Mouse (Mus musculus): ENCODE results near the gene Hsd17b14. TPM values are rescaled to one million over a fixed set of nuclear protein-coding genes. Genes with fewer than 3 reads are reported as not detected.

Hsd17b14 gene
- polyA plus RNA-seq, 1 experiment from 2014 or later, result 0.73 TPM

GRCm38 (mm10) chr7:45550821-45551511 lies 3.7 kb upstream of the Hsd17b14 start:
- Histone ChIP-seq H3K4me2 (replicated peaks; ENCODE audit: low read depth) (no peak overlapping the region), H3K9me3 (ENCODE audit: control insufficient read depth) (no peaks in the 10 kb centered on the region), H3K27me3 (replicated peaks; ENCODE audit: control insufficient read depth, insufficient read depth, low read length) (no peaks in the 10 kb centered on the region), H3K4me3 (ENCODE audit: low read depth, low read length) (no peak overlapping the region), H3K36me3 (ENCODE audit: control insufficient read depth, insufficient read depth) (no peaks in the 10 kb centered on the region), H3K27ac (ENCODE audit: low read depth, low read length) (no peak overlapping the region), H3K9ac (ENCODE audit: low read depth, low read length) (no peak overlapping the region), H3K4me1 (replicated peaks; ENCODE audit: control insufficient read depth, insufficient read depth, low read length) (no peaks in the 10 kb centered on the region)
- WGBS, result 72% methylated on average over 11 of the region's 11 CpGs
- no peak for TF ChIP-seq CTCF (IDR thresholded peaks at IDR 0.05; ENCODE audit: low read depth)
- no peak for ATAC-seq

DNA sequence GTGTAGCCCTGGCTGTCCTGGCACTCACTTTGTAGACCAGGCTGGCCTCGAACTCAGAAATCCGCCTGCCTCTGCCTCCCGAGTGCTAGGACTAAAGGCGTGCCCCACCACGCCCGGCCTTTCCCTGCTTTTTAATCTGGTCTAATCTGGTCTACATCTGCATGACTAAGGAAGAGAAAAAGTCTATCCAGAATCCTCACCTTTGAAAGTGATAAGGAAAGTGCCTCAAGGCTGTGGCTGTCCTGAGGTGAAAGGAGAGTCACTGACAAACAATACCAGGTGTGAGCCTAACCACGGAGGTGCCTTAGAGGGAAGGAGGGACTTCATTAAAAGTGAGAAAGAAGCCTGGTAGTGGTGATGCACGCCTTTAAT lies 3.2 kb upstream of the Hsd17b14 start:
- Histone ChIP-seq H3K36me3 (ENCODE audit: control insufficient read depth, insufficient read depth) (no peaks in the 10 kb centered on the region), H3K9me3 (ENCODE audit: control insufficient read depth) (no peaks in the 10 kb centered on the region), H3K27me3 (replicated peaks; ENCODE audit: control insufficient read depth, insufficient read depth, low read length) (no peaks in the 10 kb centered on the region), H3K4me2 (replicated peaks; ENCODE audit: low read depth) (no peak overlapping the region), H3K4me3 (ENCODE audit: low read depth, low read length) (no peak overlapping the region), H3K4me1 (replicated peaks; ENCODE audit: control insufficient read depth, insufficient read depth, low read length) (no peaks in the 10 kb centered on the region), H3K9ac (ENCODE audit: low read depth, low read length) (no peak overlapping the region), H3K27ac (ENCODE audit: low read depth, low read length) (no peak overlapping the region)
- 80% methylated on average over 8 of the region's 8 CpGs for WGBS
- ATAC-seq, result no peak
- TF ChIP-seq CTCF (IDR thresholded peaks at IDR 0.05; ENCODE audit: low read depth), result no peak

- H3K4me2 ChIP-seq (replicated peaks; ENCODE audit: low read depth), result no peak overlapping the region
- H3K4me1 ChIP-seq (replicated peaks; ENCODE audit: control insufficient read depth, insufficient read depth, low read length), result no peaks in the 10 kb centered on the region
- ATAC-seq, result no peak
- H3K4me3 ChIP-seq (ENCODE audit: low read depth, low read length), result no peak overlapping the region
- H3K9me3 ChIP-seq (ENCODE audit: control insufficient read depth), result no peaks in the 10 kb centered on the region
- H3K27ac ChIP-seq (ENCODE audit: low read depth, low read length), result no peak overlapping the region
- no peak for TF ChIP-seq CTCF (IDR thresholded peaks at IDR 0.05; ENCODE audit: low read depth)
- no peaks in the 10 kb centered on the region for H3K36me3 ChIP-seq (ENCODE audit: control insufficient read depth, insufficient read depth)
- H3K9ac ChIP-seq (ENCODE audit: low read depth, low read length), result no peak overlapping the region
- 68% methylated on average over 8 of the region's 8 CpGs for WGBS
- H3K27me3 ChIP-seq (replicated peaks; ENCODE audit: control insufficient read depth, insufficient read depth, low read length), result no peaks in the 10 kb centered on the region
Measured at GRCm38 (mm10) chr7:45553519-45553918, 1.2 kb upstream of the Hsd17b14 start.

DNA sequence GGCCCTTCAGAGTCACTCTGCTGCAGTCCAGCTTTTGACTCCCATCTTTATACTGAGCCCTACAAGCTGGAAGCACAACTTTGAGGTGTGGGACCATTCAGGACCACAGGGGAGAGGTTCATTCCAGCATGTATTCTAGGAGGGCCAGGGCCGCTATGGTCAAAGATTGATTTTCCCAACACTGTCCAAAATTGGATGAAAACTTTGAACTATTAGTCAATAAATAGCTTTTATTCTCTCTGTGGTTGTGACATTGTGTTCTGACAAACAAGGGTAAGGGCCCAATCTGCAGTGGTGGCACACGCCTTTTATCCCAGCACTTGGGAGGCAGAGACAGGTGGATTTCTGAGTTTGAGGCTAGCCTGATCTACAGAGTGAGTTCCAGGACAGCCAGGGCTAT lies 703 bp upstream of the Hsd17b14 start:
- no peak for TF ChIP-seq CTCF (IDR thresholded peaks at IDR 0.05; ENCODE audit: low read depth)
- no peaks in the 10 kb centered on the region for H3K9me3 ChIP-seq (ENCODE audit: control insufficient read depth)
- no peak for ATAC-seq
- H3K36me3 ChIP-seq (ENCODE audit: control insufficient read depth, insufficient read depth), result no peaks in the 10 kb centered on the region
- H3K27ac ChIP-seq (ENCODE audit: low read depth, low read length), result no peak overlapping the region
- 89% methylated on average over 2 of the region's 2 CpGs for WGBS
- no peak overlapping the region for H3K4me3 ChIP-seq (ENCODE audit: low read depth, low read length)
- no peak overlapping the region for H3K9ac ChIP-seq (ENCODE audit: low read depth, low read length)
- no peaks in the 10 kb centered on the region for H3K4me1 ChIP-seq (replicated peaks; ENCODE audit: control insufficient read depth, insufficient read depth, low read length)
- no peaks in the 10 kb centered on the region for H3K27me3 ChIP-seq (replicated peaks; ENCODE audit: control insufficient read depth, insufficient read depth, low read length)
- H3K4me2 ChIP-seq (replicated peaks; ENCODE audit: low read depth), result no peak overlapping the region

DNA sequence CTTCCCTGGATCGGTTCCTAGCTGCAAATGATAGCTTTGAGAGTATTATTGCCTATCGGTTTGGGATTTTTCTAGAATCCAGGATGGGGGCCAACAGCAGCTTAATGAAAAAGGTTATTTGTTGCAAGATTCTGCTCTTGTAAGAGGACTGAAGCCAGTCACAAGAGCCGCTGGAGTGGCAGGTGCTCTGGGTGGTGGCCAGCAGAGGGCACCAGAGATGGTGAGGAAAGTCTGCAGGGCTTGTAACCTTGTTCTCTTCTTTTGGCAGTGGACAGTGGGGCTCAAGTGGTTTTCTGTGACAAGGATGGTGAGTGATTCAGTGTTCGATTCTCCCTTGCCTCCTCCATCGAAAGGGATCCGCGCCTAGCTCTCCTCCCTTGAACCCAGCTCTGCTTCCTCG lies 1.1 kb downstream of the Hsd17b14 start:
- ATAC-seq, result no peak
- Histone ChIP-seq H3K9ac (ENCODE audit: low read depth, low read length) (no peak overlapping the region), H3K4me2 (replicated peaks; ENCODE audit: low read depth) (no peak overlapping the region), H3K27me3 (replicated peaks; ENCODE audit: control insufficient read depth, insufficient read depth, low read length) (peaks cover 2% of the 10 kb centered on the region; the same call in 1 of the 2 replicates), H3K4me1 (replicated peaks; ENCODE audit: control insufficient read depth, insufficient read depth, low read length) (no peaks in the 10 kb centered on the region), H3K4me3 (ENCODE audit: low read depth, low read length) (no peak overlapping the region), H3K36me3 (ENCODE audit: control insufficient read depth, insufficient read depth) (no peaks in the 10 kb centered on the region), H3K27ac (ENCODE audit: low read depth, low read length) (no peak overlapping the region), H3K9me3 (ENCODE audit: control insufficient read depth) (no peaks in the 10 kb centered on the region)
- WGBS, result 22% methylated on average over 8 of the region's 8 CpGs
- TF ChIP-seq CTCF (IDR thresholded peaks at IDR 0.05; ENCODE audit: low read depth), result peak; percentile 91

GRCm38 (mm10) chr7:45558907-45559306 lies 4.2 kb downstream of the Hsd17b14 start:
- H3K36me3 ChIP-seq (ENCODE audit: control insufficient read depth, insufficient read depth), result no peaks in the 10 kb centered on the region
- no peak overlapping the region for H3K27ac ChIP-seq (ENCODE audit: low read depth, low read length)
- H3K9me3 ChIP-seq (ENCODE audit: control insufficient read depth), result no peaks in the 10 kb centered on the region
- H3K4me3 ChIP-seq (ENCODE audit: low read depth, low read length), result no peak overlapping the region
- 23% methylated on average over 6 of the region's 6 CpGs for WGBS
- H3K4me1 ChIP-seq (replicated peaks; ENCODE audit: control insufficient read depth, insufficient read depth, low read length), result no peaks in the 10 kb centered on the region
- no peak overlapping the region for H3K4me2 ChIP-seq (replicated peaks; ENCODE audit: low read depth)
- peaks cover 3% of the 10 kb centered on the region; the same call in 1 of the 2 replicates for H3K27me3 ChIP-seq (replicated peaks; ENCODE audit: control insufficient read depth, insufficient read depth, low read length)
- ATAC-seq, result peak; percentile 25; the same call in 1 of the 2 replicates
- no peak for TF ChIP-seq CTCF (IDR thresholded peaks at IDR 0.05; ENCODE audit: low read depth)
- H3K9ac ChIP-seq (ENCODE audit: low read depth, low read length), result no peak overlapping the region

Data from intestine, postnatal 0 days (tissue).